Mouse (Mus musculus): ENCODE data around the gene Olfr9.
"Not testable (repeated sequence)": the region's sequence is repeated elsewhere in the genome, so short reads cannot be mapped to it uniquely, and the experiment has no call there.

GRCm38 (mm10) chr10:129011511-129011910 lies 22.3 kb downstream of the Olfr9 start:
- not testable (repeated sequence) for TF ChIP-seq CTCF (IDR thresholded peaks at IDR 0.05; ENCODE audit: borderline replicate concordance, insufficient read depth, low read depth, low read length); POLR2A (IDR thresholded peaks at IDR 0.05; ENCODE audit: borderline replicate concordance, insufficient read depth, low read length)

Measured in cerebellum, adult 2 months (tissue).